Mouse (Mus musculus) olfactory bulb, adult 2 months (tissue): ENCODE measurements around the gene Alg5.
A peak's percentile ranks its signal among the peaks of the same experiment; 100 is the strongest.

Source experiments
- CTCF ChIP-seq: fragments of 200-500 bp; IDR thresholded peaks from 2 replicates; pipeline ENCODE4 v1.5.1; 2012; ENCODE audit warnings: low read depth, mild to moderate bottlenecking, low read length, moderate library complexity; ENCODE audit not compliant: insufficient read depth
- POLR2A ChIP-seq: fragments of 200-500 bp; IDR thresholded peaks from 2 replicates; pipeline ENCODE4 v1.6.1; 2012; ENCODE audit warnings: mild to moderate bottlenecking, low read depth, low read length, moderate library complexity; ENCODE audit not compliant: insufficient read depth

GRCm38 (mm10) chr3:54797211-54797610, 61.9 kb downstream of the Alg5 start:
- TF ChIP-seq CTCF = peak; percentile 56; the same call in 1 of the 2 replicates
- TF ChIP-seq POLR2A = no peak
